Mouse (Mus musculus): ENCODE measurements at regions not wholly inside any gene's neighbourhood (a gene's known extent, or its start where the extent isn't known, plus 50 kb on each side); places are given as distances from the start of the nearest gene placed in this dataset.
"Not testable (repeated sequence)": the region's sequence is repeated elsewhere in the genome, so short reads cannot be mapped to it uniquely, and the experiment has no call there.

- DNase-seq (ENCODE audit: low read depth), result no peak
- TF ChIP-seq POLR2A (IDR thresholded peaks at IDR 0.05; ENCODE audit: borderline replicate concordance, extremely low read depth, insufficient read depth, insufficient read length, poor library complexity, severe bottlenecking) (no peak), CTCF (IDR thresholded peaks at IDR 0.05; ENCODE audit: borderline replicate concordance, extremely low read depth, insufficient read depth, insufficient read length) (no peak)
These were observed 191.7 kb downstream of the Tprg start for GRCm38 (mm10) chr16:25478300-25478699.

- DNase-seq (ENCODE audit: low read depth), result peak; percentile 80
- no peak for TF ChIP-seq POLR2A (IDR thresholded peaks at IDR 0.05; ENCODE audit: borderline replicate concordance, extremely low read depth, insufficient read depth, insufficient read length, poor library complexity, severe bottlenecking)
- TF ChIP-seq CTCF (IDR thresholded peaks at IDR 0.05; ENCODE audit: borderline replicate concordance, extremely low read depth, insufficient read depth, insufficient read length), result no peak
These were observed 197.2 kb downstream of the Tprg start for GRCm38 (mm10) chr16:25483831-25484254.

- no peak for DNase-seq (ENCODE audit: low read depth)
- no peak for TF ChIP-seq POLR2A (IDR thresholded peaks at IDR 0.05; ENCODE audit: borderline replicate concordance, extremely low read depth, insufficient read depth, insufficient read length, poor library complexity, severe bottlenecking)
- TF ChIP-seq CTCF (IDR thresholded peaks at IDR 0.05; ENCODE audit: borderline replicate concordance, extremely low read depth, insufficient read depth, insufficient read length), result no peak
These were observed 198.4 kb downstream of the Tprg start for GRCm38 (mm10) chr16:25485007-25485406.

- no peak for TF ChIP-seq POLR2A (IDR thresholded peaks at IDR 0.05; ENCODE audit: borderline replicate concordance, extremely low read depth, insufficient read depth, insufficient read length, poor library complexity, severe bottlenecking)
- TF ChIP-seq CTCF (IDR thresholded peaks at IDR 0.05; ENCODE audit: borderline replicate concordance, extremely low read depth, insufficient read depth, insufficient read length), result no peak
- no peak for DNase-seq (ENCODE audit: low read depth)
These were observed 197.0 kb upstream of the Trp63 start for GRCm38 (mm10) chr16:25486477-25487094.

- peak; percentile 50 for DNase-seq (ENCODE audit: low read depth)
- TF ChIP-seq CTCF (IDR thresholded peaks at IDR 0.05; ENCODE audit: borderline replicate concordance, extremely low read depth, insufficient read depth, insufficient read length) (no peak), POLR2A (IDR thresholded peaks at IDR 0.05; ENCODE audit: borderline replicate concordance, extremely low read depth, insufficient read depth, insufficient read length, poor library complexity, severe bottlenecking) (no peak)
These were observed 192.7 kb upstream of the Trp63 start for GRCm38 (mm10) chr16:25490847-25491246.

- no peak for DNase-seq (ENCODE audit: low read depth)
- no peak for TF ChIP-seq CTCF (IDR thresholded peaks at IDR 0.05; ENCODE audit: borderline replicate concordance, extremely low read depth, insufficient read depth, insufficient read length)
These were observed 189.4 kb upstream of the Trp63 start for GRCm38 (mm10) chr16:25494153-25494552.

- TF ChIP-seq CTCF (IDR thresholded peaks at IDR 0.05; ENCODE audit: borderline replicate concordance, extremely low read depth, insufficient read depth, insufficient read length), result no peak
- TF ChIP-seq POLR2A (IDR thresholded peaks at IDR 0.05; ENCODE audit: borderline replicate concordance, extremely low read depth, insufficient read depth, insufficient read length, poor library complexity, severe bottlenecking), result no peak
- DNase-seq (ENCODE audit: low read depth), result no peak
These were observed 187.9 kb upstream of the Trp63 start for GRCm38 (mm10) chr16:25495586-25496196.

GRCm38 (mm10) chr16:25504829-25505228 is 178.7 kb upstream of the Trp63 start:
- DNase-seq (ENCODE audit: low read depth), result peak; percentile 29
- TF ChIP-seq CTCF (IDR thresholded peaks at IDR 0.05; ENCODE audit: borderline replicate concordance, extremely low read depth, insufficient read depth, insufficient read length) (no peak), POLR2A (IDR thresholded peaks at IDR 0.05; ENCODE audit: borderline replicate concordance, extremely low read depth, insufficient read depth, insufficient read length, poor library complexity, severe bottlenecking) (no peak)

- TF ChIP-seq CTCF (IDR thresholded peaks at IDR 0.05; ENCODE audit: borderline replicate concordance, extremely low read depth, insufficient read depth, insufficient read length) (no peak), POLR2A (IDR thresholded peaks at IDR 0.05; ENCODE audit: borderline replicate concordance, extremely low read depth, insufficient read depth, insufficient read length, poor library complexity, severe bottlenecking) (no peak)
- DNase-seq (ENCODE audit: low read depth), result no peak
These were observed 166.3 kb upstream of the Trp63 start for GRCm38 (mm10) chr16:25517114-25517868.

- not testable (repeated sequence) for DNase-seq (ENCODE audit: low read depth)
These were observed 160.4 kb upstream of the Trp63 start for GRCm38 (mm10) chr16:25523141-25523540.

GRCm38 (mm10) chr16:25523621-25524020 is 159.9 kb upstream of the Trp63 start:
- DNase-seq (ENCODE audit: low read depth), result no peak
- no peak for TF ChIP-seq CTCF (IDR thresholded peaks at IDR 0.05; ENCODE audit: borderline replicate concordance, extremely low read depth, insufficient read depth, insufficient read length)
- no peak for TF ChIP-seq POLR2A (IDR thresholded peaks at IDR 0.05; ENCODE audit: borderline replicate concordance, extremely low read depth, insufficient read depth, insufficient read length, poor library complexity, severe bottlenecking)

- no peak for TF ChIP-seq CTCF (IDR thresholded peaks at IDR 0.05; ENCODE audit: borderline replicate concordance, extremely low read depth, insufficient read depth, insufficient read length)
- TF ChIP-seq POLR2A (IDR thresholded peaks at IDR 0.05; ENCODE audit: borderline replicate concordance, extremely low read depth, insufficient read depth, insufficient read length, poor library complexity, severe bottlenecking), result no peak
- DNase-seq (ENCODE audit: low read depth), result no peak
These were observed 155.7 kb upstream of the Trp63 start for GRCm38 (mm10) chr16:25527850-25528249.
